Mouse (Mus musculus) adrenal gland, adult 18-20 months (tissue): Measurements from ENCODE around the gene Caskin1. TPM values are rescaled to one million over a fixed set of nuclear protein-coding genes. Genes with fewer than 3 reads are reported as not detected.

Experiments used
- DNase-seq, 2 experiments: peaks; one replicate each; pipeline ENCODE4 v3.0.0; 2021 to 2022; ENCODE audit warnings: low spot score in 2 of 2
- total RNA-seq, 2 experiments: library from RNA; stranded (reverse); gene quantifications; 1 replicate in 1 of 2; 2 replicates in 1 of 2; pipeline ENCODE4 v1.2.3; 2021

The Caskin1 gene
- total RNA-seq, 2 experiments from 2014 or later: 16.0 to 31.5 TPM

- peak; percentile 52 to 61 for DNase-seq
Observed at GRCm38 (mm10) chr17:24470701-24471527, 17.5 kb upstream of the Caskin1 start.

GRCm38 (mm10) chr17:24472512-24472911, 15.9 kb upstream of the Caskin1 start:
- peak; percentile 57 to 68 for DNase-seq

GRCm38 (mm10) chr17:24473612-24474275, 14.7 kb upstream of the Caskin1 start, which contains the start of gene Bricd5:
Gene Bricd5, plus strand, starts transcription at chr17:24473884.
- DNase-seq: no peak

GRCm38 (mm10) chr17:24474557-24474956, 13.8 kb upstream of the Caskin1 start:
- no peak for DNase-seq

- no peak for DNase-seq
Observed at GRCm38 (mm10) chr17:24475586-24475985, 12.8 kb upstream of the Caskin1 start.

GRCm38 (mm10) chr17:24476022-24476776, 12.2 kb upstream of the Caskin1 start:
- no peak for DNase-seq

GRCm38 (mm10) chr17:24477053-24477984, 11.1 kb upstream of the Caskin1 start:
- DNase-seq: no peak

- no peak for DNase-seq
Observed at GRCm38 (mm10) chr17:24477985-24478600, 10.3 kb upstream of the Caskin1 start.

GRCm38 (mm10) chr17:24478663-24479380, 9.6 kb upstream of the Caskin1 start, which contains the start of gene Mlst8:
Gene Mlst8, minus strand, starts transcription at chr17:24479078.
- peak; percentile 96 to 97 for DNase-seq

GRCm38 (mm10) chr17:24479431-24479830, 9.0 kb upstream of the Caskin1 start:
- no peak for DNase-seq

- DNase-seq: no peak
Observed at GRCm38 (mm10) chr17:24480201-24480826, 8.1 kb upstream of the Caskin1 start.

GRCm38 (mm10) chr17:24481027-24481815, 7.2 kb upstream of the Caskin1 start:
- DNase-seq: no peak

GRCm38 (mm10) chr17:24483495-24483894, 4.9 kb upstream of the Caskin1 start:
- no peak for DNase-seq

GRCm38 (mm10) chr17:24485090-24485860, 3.1 kb upstream of the Caskin1 start:
- no peak for DNase-seq

- peak in 1 of 2 experiments; percentile 50 for DNase-seq
Observed at GRCm38 (mm10) chr17:24488662-24489264, 362 bp downstream of the Caskin1 start.

GRCm38 (mm10) chr17:24489265-24490030, 1.0 kb downstream of the Caskin1 start:
- no peak for DNase-seq
